Mouse (Mus musculus) neutrophil, adult 5-6 weeks (primary cell): ENCODE results near the gene Il1f9. TPM values are rescaled to one million over a fixed set of nuclear protein-coding genes. Genes with fewer than 3 reads are reported as not detected.
"Not testable (repeated sequence)": the region's sequence is repeated elsewhere in the genome, so short reads cannot be mapped to it uniquely, and the experiment has no call there.

Experiments used
- ATAC-seq: fragments of 151-379, 151-347 bp; 2 replicates; pipeline ENCODE4 v1.8.0; 2017; ENCODE audit warnings: mild to moderate bottlenecking, moderate TSS enrichment; ENCODE audit not compliant: insufficient number of reproducible peaks, poor library complexity, low FRiP score, severe bottlenecking; ENCODE audit errors: extremely low read depth
- total RNA-seq: library from RNA; stranded (forward); fragments of 200-1000 nt; gene quantifications from 2 replicates; pipeline ENCODE4 v1.2.3, GENCODE M21; 2017

The Il1f9 gene
- 318 and 323 TPM in 2 replicates for total RNA-seq

DNA sequence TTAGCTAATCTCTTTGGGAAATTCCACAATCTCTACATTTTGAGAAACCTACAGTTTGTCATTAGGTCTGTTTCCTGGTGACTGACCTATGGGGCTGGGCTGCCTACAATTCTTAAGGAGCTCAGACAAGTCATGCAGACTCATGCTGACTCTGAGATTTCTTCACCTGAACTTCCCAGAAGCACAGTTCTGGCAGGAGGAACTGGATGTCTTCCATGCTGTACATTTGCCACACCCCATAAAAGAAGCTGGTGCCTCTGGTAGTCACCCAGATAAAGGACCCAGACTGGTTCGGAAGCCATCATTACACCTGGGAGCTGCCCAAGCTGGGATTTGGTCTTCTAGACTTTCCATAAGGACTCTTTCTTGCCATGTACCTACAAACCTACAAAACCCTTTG, at the start of gene Il1f9:
Il1f9 (plus strand) TSS at position 301 of the 400 bp plus-strand sequence.
- peak; percentile 42 for ATAC-seq

DNA sequence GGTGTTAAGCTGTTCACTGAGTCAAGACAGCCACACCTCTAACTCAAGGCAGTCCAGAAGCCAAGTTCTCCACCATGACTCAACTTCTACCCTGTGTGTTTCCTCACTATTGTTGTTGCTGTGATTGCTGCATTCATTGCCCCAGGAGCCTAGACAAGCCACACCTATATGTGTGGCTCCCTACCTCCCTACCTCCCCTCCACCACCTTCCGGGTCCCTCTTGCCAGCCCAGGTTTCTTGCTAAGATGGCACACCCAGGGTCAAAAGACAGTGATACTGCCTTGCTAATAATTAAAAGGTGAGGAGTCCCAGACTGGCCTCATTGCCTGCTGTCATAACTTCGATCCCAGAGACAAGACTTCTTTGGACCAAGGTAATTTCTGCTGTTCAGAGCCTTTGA, 33.4 kb upstream of the Il1f9 start, which contains the start of gene Il1f8:
Il1f8 (plus strand) TSS at position 301 of the 400 bp plus-strand sequence.
- no peak for ATAC-seq

DNA sequence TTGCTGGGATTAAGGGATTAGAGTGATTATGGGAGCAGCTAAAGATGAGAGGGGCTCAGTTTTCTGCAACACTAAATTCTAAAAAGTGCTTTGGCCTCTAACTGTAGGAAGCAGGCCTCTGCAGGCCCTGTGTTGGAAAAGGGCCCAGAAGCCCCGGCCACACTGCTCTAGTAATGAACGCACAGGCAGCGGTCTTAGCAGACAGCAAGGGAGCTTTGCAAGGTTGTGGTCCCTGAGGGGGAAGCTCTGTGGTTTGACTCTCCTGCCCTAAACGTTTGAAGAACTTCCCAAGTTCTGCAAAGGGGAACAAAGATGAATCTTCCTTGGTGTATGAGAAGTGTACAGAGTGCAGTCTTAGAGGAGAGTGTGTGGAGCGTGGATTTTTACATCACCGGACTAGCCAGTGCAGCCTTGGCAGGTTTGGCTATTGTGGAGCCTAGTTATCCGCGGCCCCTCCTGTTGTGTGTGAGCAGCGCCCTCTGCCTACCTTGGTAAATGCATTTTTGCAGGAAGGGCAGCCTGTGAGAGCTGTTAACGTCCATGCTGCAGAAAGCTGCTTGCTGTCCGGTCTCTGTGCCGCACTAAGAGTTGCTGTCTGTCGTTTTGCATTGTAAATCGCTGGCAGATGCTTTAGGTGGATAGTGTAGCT, 4.5 kb upstream of the Il1f9 start:
- peak; percentile 69 for ATAC-seq

DNA sequence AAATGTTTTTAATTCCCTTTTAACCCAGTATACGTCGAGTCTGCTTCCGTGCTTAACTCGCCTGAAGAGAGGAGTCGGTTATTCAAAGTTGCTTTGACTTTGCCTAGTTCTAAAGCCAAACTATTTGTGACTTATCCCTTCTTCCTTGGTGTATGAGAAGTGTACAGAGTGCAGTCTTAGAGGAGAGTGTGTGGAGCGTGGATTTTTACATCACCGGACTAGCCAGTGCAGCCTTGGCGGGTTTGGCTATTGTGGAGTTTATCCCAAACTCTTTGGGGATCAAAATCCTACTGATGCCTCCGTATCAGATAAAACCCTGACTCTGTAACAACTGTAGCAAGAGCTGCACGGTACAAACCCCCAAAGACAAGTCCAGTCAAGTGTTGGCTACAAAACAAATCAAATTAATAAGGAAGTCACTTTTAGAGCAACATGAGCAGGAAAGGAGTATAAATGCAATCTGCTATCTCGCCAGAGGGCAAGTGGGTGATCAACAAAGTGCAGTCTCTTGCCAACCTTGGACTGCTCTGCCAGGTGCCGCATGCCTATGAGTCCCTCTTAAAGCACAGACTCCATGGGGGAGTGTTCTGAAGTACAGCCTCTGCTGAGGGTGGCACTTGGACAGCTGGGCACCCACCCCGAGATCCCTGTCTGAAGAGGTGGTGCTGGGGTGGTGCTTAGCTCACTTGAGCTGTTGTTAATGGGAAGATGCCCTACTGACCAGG, 3.7 kb upstream of the Il1f9 start:
- ATAC-seq: not testable (repeated sequence)

DNA sequence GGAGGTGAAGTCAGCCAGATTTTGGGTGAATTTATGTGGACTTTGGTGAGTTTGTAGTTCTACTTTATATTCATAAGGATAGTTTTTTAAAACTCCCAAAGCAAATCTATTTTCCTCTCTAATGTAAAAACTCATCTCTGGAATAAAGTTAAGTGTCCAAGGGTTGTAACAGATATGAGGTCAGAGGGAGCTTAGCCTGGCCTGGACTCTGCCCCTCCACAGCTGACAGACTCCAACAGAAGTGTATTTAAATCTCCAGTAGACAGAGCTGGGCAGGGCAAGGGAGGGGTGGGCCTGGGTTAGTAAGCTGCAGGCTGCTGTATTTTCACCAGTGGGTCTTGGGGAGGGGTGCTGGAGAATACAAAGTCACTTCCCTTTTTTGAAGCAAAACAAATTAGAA, 2.2 kb upstream of the Il1f9 start:
- not testable (repeated sequence) for ATAC-seq

DNA sequence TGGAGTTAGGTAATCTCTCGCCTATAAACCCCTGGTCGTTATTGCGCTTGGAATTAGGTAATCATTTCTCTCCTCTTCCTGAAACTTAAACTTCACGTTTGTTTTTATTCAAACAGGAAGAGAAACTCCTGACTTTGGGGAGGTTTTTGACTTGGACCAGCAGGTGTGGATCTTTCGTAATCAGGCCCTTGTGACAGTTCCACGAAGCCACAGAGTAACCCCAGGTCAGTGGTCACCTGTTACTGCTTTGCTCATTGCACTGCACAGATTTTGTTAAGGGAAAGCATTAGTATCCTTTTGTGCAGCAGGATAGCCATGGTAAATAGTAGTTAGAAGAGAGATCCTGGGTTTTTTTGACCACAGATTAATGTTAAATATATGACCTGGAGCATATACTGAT, 1.3 kb downstream of the Il1f9 start:
- no peak for ATAC-seq

DNA sequence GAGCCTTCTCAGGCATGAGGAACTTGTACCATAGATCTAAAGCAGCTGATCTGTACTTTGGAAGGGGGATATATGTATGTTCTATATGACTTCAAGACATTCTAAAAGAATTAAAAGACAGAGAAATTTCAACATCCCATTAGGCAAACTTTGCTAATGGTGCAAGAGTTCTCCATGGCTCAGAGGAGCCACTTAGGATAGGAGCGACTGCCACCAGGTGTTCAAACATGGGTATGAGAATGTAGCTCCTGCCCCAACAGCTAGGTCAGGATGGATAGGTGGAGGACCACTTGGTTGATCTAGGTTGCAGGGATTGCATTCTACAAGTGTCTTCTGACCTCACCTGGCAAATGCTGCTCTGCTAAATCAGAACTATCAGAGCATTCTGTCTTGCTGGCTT, 1.9 kb downstream of the Il1f9 start:
- ATAC-seq: peak; percentile 80

DNA sequence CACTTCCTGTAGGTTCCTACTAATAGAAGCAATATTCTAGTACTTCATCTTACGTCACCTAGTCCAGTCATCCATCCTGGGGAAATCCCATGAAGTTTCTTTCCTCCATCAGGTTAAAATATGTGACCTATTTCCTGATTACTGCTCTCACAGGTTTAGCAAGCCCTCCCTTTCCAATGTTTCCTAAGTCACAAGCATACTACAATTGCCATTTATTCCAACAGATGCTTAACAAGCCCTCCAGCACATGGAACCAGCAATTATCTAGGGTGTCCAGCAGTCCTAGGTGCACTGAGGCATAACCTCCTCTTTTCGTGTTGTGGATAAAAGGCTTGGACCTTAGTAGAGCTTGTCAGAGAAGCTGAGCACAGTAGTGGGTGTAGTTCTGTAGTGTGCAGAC, 28.8 kb downstream of the Il1f9 start, which contains the start of gene Il1f6:
Il1f6 (plus strand) TSS at position 301 of the 400 bp plus-strand sequence.
- ATAC-seq: no peak

DNA sequence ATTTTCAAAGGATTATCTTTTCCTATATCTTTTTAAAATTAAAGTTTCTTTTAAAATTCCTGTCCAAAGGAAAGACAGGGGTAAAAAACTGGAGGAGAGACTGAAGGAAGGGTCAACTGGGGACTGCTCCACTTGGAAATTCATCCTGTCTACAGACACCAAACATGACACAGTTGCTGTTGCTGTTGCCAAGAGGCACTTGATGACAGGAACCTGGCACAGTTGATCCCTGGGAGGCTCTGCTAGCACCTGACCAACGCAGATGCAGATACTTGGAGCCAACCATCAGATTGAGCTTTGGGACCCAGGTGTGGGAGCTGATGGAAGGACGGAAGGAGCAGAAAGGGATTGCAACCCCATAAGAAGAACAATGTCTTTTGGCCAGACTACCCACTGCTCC, 40.9 kb downstream of the Il1f9 start:
- ATAC-seq: no peak

Other genes with a start within 250 kb of the Il1f9 start
- 50.7 and 62.1 TPM in 2 replicates for gene Hnmt, start 137.1 kb upstream of the Il1f9 start, total RNA-seq
- gene Tbpl2, start 89.9 kb upstream of the Il1f9 start, total RNA-seq: not detected in 2 replicates
- not detected in 2 replicates for gene Il1f8, start 33.3 kb upstream of the Il1f9 start, total RNA-seq
- not detected in 2 replicates for gene Il1f6, start 28.9 kb downstream of the Il1f9 start, total RNA-seq
- gene Il1f5, start 90.5 kb downstream of the Il1f9 start, total RNA-seq: not detected in 2 replicates
- gene Il1f10, start 104.7 kb downstream of the Il1f9 start, total RNA-seq: not detected in 2 replicates
- gene Il1rn, start 150.4 kb downstream of the Il1f9 start, total RNA-seq: 188 TPM in 2 replicates
- gene Psd4, start 181.1 kb downstream of the Il1f9 start, total RNA-seq: 132 and 154 TPM in 2 replicates